Mouse (Mus musculus) kidney, embryonic 15.5 days (tissue): ENCODE data around the gene Gm49395. TPM values are rescaled to one million over a fixed set of nuclear protein-coding genes. Genes with fewer than 3 reads are reported as not detected.

ENCODE experiments used
- ATAC-seq: fragments of 200-750 bp; cut with Nextera tagmentation; replicated peaks from 2 replicates; pipeline ENCODE4 v1.8.0; 2017; ENCODE audit warnings: moderate TSS enrichment; ENCODE audit not compliant: low FRiP score
- H3K27ac ChIP-seq: fragments of 300-500 bp; sonication (generic); 2 replicates; pipeline ENCODE4 v1.5.1; 2015; ENCODE audit warnings: mild to moderate bottlenecking, inconsistent platforms
- H3K27me3 ChIP-seq: fragments of 300-500 bp; sonication (generic); 2 replicates; pipeline ENCODE4 v1.6.1; 2015; ENCODE audit warnings: inconsistent platforms
- H3K36me3 ChIP-seq: fragments of 300-500 bp; sonication (generic); 2 replicates; pipeline ENCODE4 v1.6.1; 2015; ENCODE audit warnings: inconsistent platforms
- H3K4me1 ChIP-seq: fragments of 300-500 bp; sonication (generic); 2 replicates; pipeline ENCODE4 v1.6.1; 2015; ENCODE audit warnings: inconsistent platforms
- H3K4me2 ChIP-seq: fragments of 300-500 bp; sonication (generic); 2 replicates; pipeline ENCODE4 v1.6.1; 2015; ENCODE audit warnings: moderate library complexity, mild to moderate bottlenecking, inconsistent platforms
- H3K4me3 ChIP-seq: fragments of 300-500 bp; sonication (generic); replicated peaks from 2 replicates; pipeline ENCODE4 v1.5.1; 2015; ENCODE audit warnings: mild to moderate bottlenecking, inconsistent platforms
- H3K9ac ChIP-seq: fragments of 300-500 bp; sonication (generic); 2 replicates; pipeline ENCODE4 v1.6.1; 2015; ENCODE audit warnings: mild to moderate bottlenecking, inconsistent platforms
- H3K9me3 ChIP-seq: fragments of 300-500 bp; sonication (generic); replicated peaks from 2 replicates; pipeline ENCODE4 v1.6.1; 2016; ENCODE audit warnings: inconsistent platforms
- WGBS: fragments of 180-500 bp; shearing (Covaris S2); methylation state at CpG from one replicate; pipeline ENCODE4 v1.1.7; 2015; ENCODE audit warnings: mixed read lengths; 5-methylcytosine and 5-hydroxymethylcytosine counted together
- polyA plus RNA-seq: library from polyadenylated mRNA; unstranded; fragments of >200 nt; fragmentation: Nextera tagmentation; extraction: Ambion mirVana; gene quantifications from 2 replicates; pipeline ENCODE4 v1.2.1, GENCODE M21; 2015

Gm49395 gene
- polyA plus RNA-seq, 1 experiment from 2014 or later = 9.2 TPM

DNA sequence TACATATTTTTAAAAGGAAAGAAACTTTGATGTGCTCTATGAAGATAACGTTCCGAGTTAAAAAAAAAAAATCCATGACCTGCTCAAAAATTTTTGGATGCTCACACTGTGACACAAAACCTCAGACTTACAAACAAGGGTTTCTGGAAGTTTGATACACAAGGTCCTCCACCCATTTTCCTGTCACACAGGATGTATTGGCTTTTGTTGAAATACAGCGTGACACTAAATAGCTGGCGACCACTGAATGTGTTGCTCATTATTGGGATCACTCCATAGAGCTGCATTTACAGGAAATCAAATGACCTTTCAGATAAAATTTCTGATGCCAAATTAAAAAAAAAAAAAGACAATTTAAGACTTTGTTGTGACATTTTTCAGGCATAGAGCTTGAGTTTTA, 23.4 kb upstream of the Gm49395 start:
- Histone ChIP-seq H3K36me3 (no peaks in the 10 kb centered on the region), H3K27me3 (no peaks in the 10 kb centered on the region), H3K9ac (no peak overlapping the region), H3K9me3 (no peaks in the 10 kb centered on the region), H3K4me2 (no peak overlapping the region), H3K4me3 (no peak overlapping the region), H3K4me1 (no peaks in the 10 kb centered on the region), H3K27ac (no peak overlapping the region)
- no peak for ATAC-seq
- 82% methylated on average over 4 of the region's 4 CpGs for WGBS

GRCm38 (mm10) chr13:115124521-115124920, 22.8 kb upstream of the Gm49395 start:
- Histone ChIP-seq H3K27me3 (no peaks in the 10 kb centered on the region), H3K9ac (no peak overlapping the region), H3K36me3 (no peaks in the 10 kb centered on the region), H3K4me3 (no peak overlapping the region), H3K4me2 (no peak overlapping the region), H3K4me1 (no peaks in the 10 kb centered on the region), H3K9me3 (no peaks in the 10 kb centered on the region), H3K27ac (no peak overlapping the region)
- WGBS = 70% methylated on average over 1 of the region's 1 CpGs
- no peak for ATAC-seq

- H3K36me3 ChIP-seq = no peaks in the 10 kb centered on the region
These were observed 17.0 kb upstream of the Gm49395 start for GRCm38 (mm10) chr13:115118756-115119155.

GRCm38 (mm10) chr13:115118195-115118594, 16.5 kb upstream of the Gm49395 start:
- H3K36me3 ChIP-seq = no peaks in the 10 kb centered on the region
- H3K4me2 ChIP-seq = no peak overlapping the region
- no peak overlapping the region for H3K9ac ChIP-seq
- WGBS = 83% methylated on average over 3 of the region's 3 CpGs
- no peak overlapping the region for H3K27ac ChIP-seq
- no peak overlapping the region for H3K4me3 ChIP-seq
- ATAC-seq = no peak
- H3K27me3 ChIP-seq = no peaks in the 10 kb centered on the region
- no peaks in the 10 kb centered on the region for H3K4me1 ChIP-seq
- H3K9me3 ChIP-seq = no peaks in the 10 kb centered on the region

More at GRCm38 (mm10) chr13:115118756-115119155, 17.0 kb upstream of the Gm49395 start:
- no peaks in the 10 kb centered on the region for H3K4me1 ChIP-seq
- H3K9me3 ChIP-seq = no peaks in the 10 kb centered on the region
- 65% methylated on average over 5 of the region's 5 CpGs for WGBS
- no peak overlapping the region for H3K9ac ChIP-seq
- no peaks in the 10 kb centered on the region for H3K27me3 ChIP-seq
- no peak overlapping the region for H3K27ac ChIP-seq
- no peak for ATAC-seq
- H3K4me3 ChIP-seq = no peak overlapping the region
- no peak overlapping the region for H3K4me2 ChIP-seq

- Histone ChIP-seq H3K9me3 (no peaks in the 10 kb centered on the region), H3K4me3 (no peak overlapping the region), H3K4me1 (no peaks in the 10 kb centered on the region), H3K9ac (no peak overlapping the region), H3K27me3 (no peaks in the 10 kb centered on the region), H3K27ac (no peak overlapping the region), H3K36me3 (no peaks in the 10 kb centered on the region), H3K4me2 (no peak overlapping the region)
- 77% methylated on average over 3 of the region's 3 CpGs for WGBS
- no peak for ATAC-seq
These were observed 15.4 kb upstream of the Gm49395 start for GRCm38 (mm10) chr13:115116930-115117621.

DNA sequence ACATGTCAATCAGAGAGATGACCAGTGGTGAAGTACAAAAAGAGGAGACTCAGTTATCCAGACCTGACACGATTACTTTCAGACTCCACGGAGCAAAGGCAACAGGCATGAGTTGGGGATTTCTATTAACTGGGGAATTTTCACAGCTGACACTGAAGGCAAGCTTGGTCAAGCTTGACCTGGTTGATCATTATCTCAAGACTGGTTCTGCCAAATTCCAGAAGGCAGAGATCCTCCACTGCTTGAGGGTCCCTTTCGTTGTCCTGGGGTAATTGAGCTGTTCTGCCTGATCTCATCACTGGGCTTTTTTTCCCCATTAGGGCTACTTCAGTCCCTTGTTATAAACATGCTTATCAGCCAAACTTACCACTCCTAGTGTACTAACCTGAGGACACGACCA, 7.9 kb upstream of the Gm49395 start:
- Histone ChIP-seq H3K9ac (no peak overlapping the region), H3K9me3 (no peaks in the 10 kb centered on the region), H3K36me3 (no peaks in the 10 kb centered on the region), H3K27me3 (no peaks in the 10 kb centered on the region), H3K4me1 (no peaks in the 10 kb centered on the region; the same call in 1 of the 2 replicates), H3K4me3 (no peak overlapping the region), H3K4me2 (no peak overlapping the region), H3K27ac (peak overlapping the region; percentile 52)
- ATAC-seq = peak; percentile 91
- 58% methylated on average over 4 of the region's 4 CpGs for WGBS

DNA sequence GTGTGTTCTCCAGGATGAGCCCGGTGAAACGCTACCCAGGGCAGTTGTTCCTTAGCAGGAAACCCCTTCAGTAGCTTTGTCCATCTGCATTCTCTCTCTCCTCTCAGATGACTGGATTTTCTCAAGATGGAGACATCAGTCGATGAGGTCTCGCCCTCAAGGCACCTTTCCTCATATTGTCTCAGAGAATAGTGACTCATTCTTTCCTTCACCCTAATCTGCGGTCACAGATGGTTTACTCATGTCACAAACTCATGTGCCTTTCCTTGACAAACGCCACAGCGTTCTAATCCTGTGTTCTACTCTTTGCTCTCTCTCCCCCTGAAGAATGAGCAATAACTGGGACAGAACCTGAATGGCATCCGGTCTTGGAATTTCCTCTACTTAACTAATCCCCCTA, 5.7 kb upstream of the Gm49395 start:
- H3K9ac ChIP-seq = no peak overlapping the region
- no peak overlapping the region for H3K4me2 ChIP-seq
- no peak overlapping the region for H3K4me3 ChIP-seq
- 85% methylated on average over 8 of the region's 8 CpGs for WGBS
- H3K4me1 ChIP-seq = peaks cover 3% of the 10 kb centered on the region; the same call in 1 of the 2 replicates
- no peak for ATAC-seq
- H3K27ac ChIP-seq = no peak overlapping the region
- H3K36me3 ChIP-seq = no peaks in the 10 kb centered on the region
- H3K9me3 ChIP-seq = no peaks in the 10 kb centered on the region; the same call in 1 of the 2 replicates
- no peaks in the 10 kb centered on the region for H3K27me3 ChIP-seq

DNA sequence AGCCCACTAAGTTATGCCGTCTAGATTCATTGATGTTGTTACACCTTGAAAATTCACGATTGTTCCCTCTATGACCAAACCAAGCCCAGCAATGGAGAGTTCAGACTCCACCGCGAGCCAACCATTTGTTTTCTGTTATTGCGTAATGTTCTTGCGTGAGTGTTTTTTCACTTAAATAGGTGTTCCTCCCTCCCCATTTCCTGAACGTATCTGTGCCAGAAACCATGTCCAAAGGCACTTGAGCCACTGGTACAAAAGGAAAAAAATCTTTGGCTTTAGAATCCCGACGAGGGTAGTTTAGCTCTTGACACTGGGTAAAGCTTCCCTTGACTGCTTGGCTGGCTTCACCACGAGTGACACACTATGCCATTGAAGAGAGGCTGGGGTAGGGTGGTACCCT, 4.5 kb upstream of the Gm49395 start:
- ATAC-seq = no peak
- H3K4me3 ChIP-seq = no peak overlapping the region
- no peaks in the 10 kb centered on the region for H3K27me3 ChIP-seq
- H3K36me3 ChIP-seq = no peaks in the 10 kb centered on the region
- no peak overlapping the region for H3K9ac ChIP-seq
- H3K4me2 ChIP-seq = no peak overlapping the region
- H3K27ac ChIP-seq = no peak overlapping the region
- H3K4me1 ChIP-seq = peaks cover 8% of the 10 kb centered on the region; the same call in 1 of the 2 replicates
- WGBS = 86% methylated on average over 10 of the region's 10 CpGs
- no peaks in the 10 kb centered on the region; the same call in 1 of the 2 replicates for H3K9me3 ChIP-seq

- Histone ChIP-seq H3K4me2 (no peak overlapping the region), H3K9me3 (no peaks in the 10 kb centered on the region; the same call in 1 of the 2 replicates), H3K27ac (no peak overlapping the region), H3K9ac (no peak overlapping the region), H3K4me3 (no peak overlapping the region), H3K4me1 (peaks cover 27% of the 10 kb centered on the region), H3K27me3 (no peaks in the 10 kb centered on the region), H3K36me3 (no peaks in the 10 kb centered on the region)
- no peak for ATAC-seq
- 80% methylated on average over 2 of the region's 2 CpGs for WGBS
These were observed 1.0 kb upstream of the Gm49395 start for GRCm38 (mm10) chr13:115102754-115103153.

DNA sequence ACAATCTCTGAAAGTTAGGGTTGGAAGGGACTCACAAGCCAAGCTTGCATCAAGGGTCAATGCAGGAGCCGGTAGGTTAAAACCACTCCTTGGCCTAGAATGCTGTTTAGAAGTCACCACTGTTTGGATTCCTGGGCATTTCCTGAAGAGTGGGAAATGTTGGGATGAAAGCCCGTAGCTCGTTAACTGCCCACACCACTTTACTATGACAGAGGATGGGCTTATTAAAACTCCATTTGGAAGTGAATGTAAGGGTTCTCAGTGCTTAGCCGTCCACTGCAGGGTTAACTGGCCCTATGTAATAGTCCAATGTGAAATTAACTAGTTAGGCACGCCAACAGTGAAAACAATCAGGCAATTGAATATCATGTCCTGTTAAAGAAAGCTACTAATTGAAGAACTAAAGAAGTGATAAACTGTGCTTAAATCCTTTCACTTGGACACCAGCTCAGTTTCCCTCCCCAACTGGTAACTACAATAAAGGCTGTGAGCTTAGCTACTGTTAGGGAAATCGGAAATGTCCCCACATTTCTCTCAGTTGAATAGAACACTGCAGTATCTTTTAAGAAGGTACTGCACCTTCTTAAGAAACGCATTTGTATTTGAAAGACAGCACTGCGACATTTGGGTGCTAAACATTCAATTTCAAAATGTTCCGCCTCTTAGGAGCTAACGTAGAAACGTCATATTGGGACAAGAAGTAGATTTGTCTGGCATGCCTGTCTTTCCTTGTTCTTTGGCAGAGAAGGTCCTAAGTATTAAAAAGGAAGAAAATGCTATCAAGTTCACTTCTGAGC, 1.1 kb downstream of the Gm49395 start:
- no peaks in the 10 kb centered on the region for H3K27me3 ChIP-seq
- 23% methylated on average over 11 of the region's 11 CpGs for WGBS
- H3K36me3 ChIP-seq = no peaks in the 10 kb centered on the region
- peaks cover 34% of the 10 kb centered on the region for H3K4me1 ChIP-seq
- peak overlapping the region; percentile 90 for H3K27ac ChIP-seq
- peak overlapping the region; percentile 59 for H3K4me3 ChIP-seq
- ATAC-seq = no peak
- H3K9ac ChIP-seq = peak overlapping the region; percentile 71
- H3K4me2 ChIP-seq = peak overlapping the region; percentile 73
- no peaks in the 10 kb centered on the region; the same call in 1 of the 2 replicates for H3K9me3 ChIP-seq

GRCm38 (mm10) chr13:115099381-115099780, 2.3 kb downstream of the Gm49395 start:
- peaks cover 36% of the 10 kb centered on the region for H3K4me1 ChIP-seq
- H3K4me2 ChIP-seq = peak overlapping the region; percentile 73
- no peak for ATAC-seq
- H3K27ac ChIP-seq = no peak overlapping the region
- H3K36me3 ChIP-seq = no peaks in the 10 kb centered on the region
- 66% methylated on average over 9 of the region's 9 CpGs for WGBS
- H3K9me3 ChIP-seq = no peaks in the 10 kb centered on the region; the same call in 1 of the 2 replicates
- H3K9ac ChIP-seq = no peak overlapping the region
- H3K4me3 ChIP-seq = peak overlapping the region; percentile 59
- no peaks in the 10 kb centered on the region for H3K27me3 ChIP-seq

DNA sequence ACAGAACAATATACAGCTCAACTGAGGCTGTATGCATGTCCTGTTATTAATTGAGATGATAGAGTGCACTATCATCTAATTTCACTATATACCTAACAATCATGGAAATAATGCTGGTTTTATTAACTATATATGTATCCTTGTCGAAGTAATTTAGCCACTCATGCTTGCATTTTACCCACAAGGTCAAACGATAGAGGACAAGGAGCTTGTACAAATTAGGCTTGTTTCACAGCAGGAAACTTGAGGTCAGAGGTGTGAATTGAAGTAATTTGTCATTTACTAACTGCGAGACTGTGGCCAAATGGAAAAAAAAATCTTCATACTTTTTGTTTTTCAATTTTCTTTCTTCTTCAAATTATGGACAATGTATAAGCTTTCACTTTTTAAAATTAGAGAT, 3.5 kb downstream of the Gm49395 start:
- no peak for ATAC-seq
- no peak overlapping the region for H3K27ac ChIP-seq
- WGBS = 59% methylated on average over 3 of the region's 3 CpGs
- H3K36me3 ChIP-seq = no peaks in the 10 kb centered on the region
- no peak overlapping the region for H3K9ac ChIP-seq
- no peak overlapping the region for H3K4me3 ChIP-seq
- no peaks in the 10 kb centered on the region for H3K27me3 ChIP-seq
- H3K9me3 ChIP-seq = no peaks in the 10 kb centered on the region
- peaks cover 36% of the 10 kb centered on the region for H3K4me1 ChIP-seq
- no peak overlapping the region for H3K4me2 ChIP-seq
